Mouse (Mus musculus): Measurements from ENCODE around the gene Boll.

GRCm38 (mm10) chr1:55404439-55404838 lies 41.2 kb upstream of the Boll start:
- TF ChIP-seq CTCF (IDR thresholded peaks at IDR 0.05; ENCODE audit: low read depth) (peak; percentile 77), EP300 (IDR thresholded peaks at IDR 0.05; ENCODE audit: low read depth) (no peak)
